Mouse (Mus musculus) heart, adult 2 months (tissue): Measurements from ENCODE around the gene Aldoc.

ENCODE experiments used
- CTCF ChIP-seq: fragments of 200-600 bp; IDR thresholded peaks from 2 replicates; pipeline ENCODE4 v1.8.1; 2022; ENCODE audit warnings: antibody characterized with exemption, mild to moderate bottlenecking, moderate library complexity
- POLR2A ChIP-seq: fragments of 200-500 bp; IDR thresholded peaks from 2 replicates; pipeline ENCODE4 v1.6.1; 2011; ENCODE audit warnings: mild to moderate bottlenecking, low read depth, low read length, control low read depth; ENCODE audit not compliant: insufficient read depth

DNA sequence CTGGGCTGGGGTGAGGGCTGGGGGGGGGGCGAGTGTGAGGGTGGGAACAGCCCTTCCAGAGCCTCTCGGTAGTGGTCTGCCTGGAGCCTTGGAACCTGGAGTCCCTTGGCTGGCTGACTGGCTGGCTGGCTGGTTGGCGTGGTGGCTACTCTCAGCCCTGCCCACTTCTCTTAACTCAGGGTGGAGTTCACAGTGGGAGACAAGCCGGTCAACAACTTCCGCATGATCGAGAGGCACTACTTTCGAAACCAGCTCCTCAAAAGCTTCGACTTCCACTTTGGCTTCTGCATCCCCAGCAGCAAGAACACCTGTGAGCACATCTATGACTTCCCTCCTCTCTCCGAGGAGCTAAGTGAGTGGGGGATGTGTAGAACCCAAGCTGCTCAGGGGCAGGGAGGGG lies 25.1 kb downstream of the Aldoc start:
- TF ChIP-seq CTCF (no peak), POLR2A (no peak)
